Mouse (Mus musculus): ENCODE measurements at regions not wholly inside any gene's neighbourhood (a gene's known extent, or its start where the extent isn't known, plus 50 kb on each side); places are given as distances from the start of the nearest gene placed in this dataset.
A peak's percentile ranks its signal among the peaks of the same experiment; 100 is the strongest.

DNA sequence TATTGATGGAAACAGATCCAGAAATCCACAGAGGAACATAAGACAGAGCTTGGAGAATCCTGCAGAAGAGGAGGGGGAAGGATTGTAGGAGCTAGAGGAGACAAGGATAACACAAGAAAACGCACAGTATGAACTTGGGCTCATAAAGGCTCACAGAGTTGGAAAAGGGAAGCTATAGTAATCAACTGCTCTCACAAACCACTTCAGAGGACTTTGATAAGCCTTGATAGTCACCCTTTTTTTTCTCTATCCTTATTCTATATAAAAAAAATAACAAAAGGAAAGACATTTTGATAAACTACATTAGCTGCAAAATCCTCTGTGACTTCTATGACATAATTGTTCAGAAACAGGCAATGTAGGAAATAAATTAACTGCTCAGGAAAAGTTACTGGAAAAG, 355.4 kb upstream of the Ndst4 start:
- Histone ChIP-seq H3K27ac (no peak overlapping the region), H3K4me1 (peaks cover 3% of the 10 kb centered on the region; the same call in 1 of the 2 replicates), H3K4me2 (no peak overlapping the region), H3K9ac (no peak overlapping the region), H3K36me3 (replicated peaks) (no peaks in the 10 kb centered on the region), H3K27me3 (replicated peaks) (no peaks in the 10 kb centered on the region), H3K4me3 (no peak overlapping the region), H3K9me3 (no peaks in the 10 kb centered on the region)
- ATAC-seq (replicated peaks) = no peak
- 81% methylated on average over 1 of the region's 1 CpGs for WGBS

GRCm38 (mm10) chr3:125049654-125050053, 354.2 kb upstream of the Ndst4 start:
- no peak overlapping the region for H3K9ac ChIP-seq
- no peaks in the 10 kb centered on the region for H3K27me3 ChIP-seq (replicated peaks)
- peaks cover 3% of the 10 kb centered on the region; the same call in 1 of the 2 replicates for H3K4me1 ChIP-seq
- no peaks in the 10 kb centered on the region for H3K9me3 ChIP-seq
- no peak overlapping the region for H3K4me2 ChIP-seq
- no peak overlapping the region for H3K4me3 ChIP-seq
- no peak overlapping the region for H3K27ac ChIP-seq
- H3K36me3 ChIP-seq (replicated peaks) = no peaks in the 10 kb centered on the region
- no peak for ATAC-seq (replicated peaks)

DNA sequence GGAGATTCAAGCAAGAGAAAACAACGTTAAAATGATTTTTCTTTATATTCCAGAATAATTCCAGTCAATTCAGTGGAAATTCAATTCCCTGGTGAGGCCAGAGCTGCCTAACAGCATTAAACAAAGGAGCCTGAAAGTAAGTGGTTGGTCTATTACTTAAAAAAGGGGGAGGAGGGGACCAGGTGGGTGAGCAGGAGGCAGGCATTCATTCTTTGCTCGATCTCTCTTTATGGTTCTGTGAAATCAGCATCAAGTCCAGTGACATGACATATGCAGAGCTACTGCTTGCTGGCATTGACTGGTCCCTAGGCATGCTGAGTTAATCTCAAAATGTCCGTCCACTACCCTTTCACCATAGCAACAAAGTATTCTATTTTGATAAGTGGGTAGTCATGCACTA, 351.0 kb upstream of the Ndst4 start:
- H3K9ac ChIP-seq = no peak overlapping the region
- H3K36me3 ChIP-seq (replicated peaks) = no peaks in the 10 kb centered on the region
- no peaks in the 10 kb centered on the region for H3K9me3 ChIP-seq
- no peak overlapping the region for H3K4me3 ChIP-seq
- H3K4me1 ChIP-seq = peaks cover 3% of the 10 kb centered on the region; the same call in 1 of the 2 replicates
- H3K27ac ChIP-seq = 0 out of 2 replicates have a peak overlapping the region, but pooled peaks have one; percentile 29
- peak; percentile 60; the same call in 1 of the 2 replicates for ATAC-seq (replicated peaks)
- no peaks in the 10 kb centered on the region for H3K27me3 ChIP-seq (replicated peaks)
- 14% methylated on average over 3 of the region's 3 CpGs for WGBS
- H3K4me2 ChIP-seq = no peak overlapping the region

DNA sequence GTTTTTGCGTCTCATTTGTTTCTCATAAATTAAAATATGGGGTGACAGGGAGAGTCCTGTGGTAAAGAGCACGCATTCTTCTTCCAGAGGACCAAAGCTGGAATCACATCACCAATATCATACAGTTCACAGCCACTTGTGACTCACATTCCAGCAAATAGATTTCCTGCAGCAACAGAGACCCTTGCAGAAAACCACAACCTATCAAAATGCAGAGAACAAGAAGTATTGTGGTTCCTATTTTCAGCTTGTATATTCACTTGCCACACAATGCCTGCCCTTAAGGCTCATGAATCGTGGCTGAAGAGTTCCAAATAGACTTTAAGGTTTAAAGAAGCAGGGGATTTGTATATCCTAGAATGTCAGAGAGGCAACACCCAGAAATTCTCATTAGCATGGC, 331.2 kb upstream of the Ndst4 start:
- H3K9me3 ChIP-seq = no peaks in the 10 kb centered on the region
- H3K4me2 ChIP-seq = no peak overlapping the region
- H3K27me3 ChIP-seq (replicated peaks) = no peaks in the 10 kb centered on the region

GRCm38 (mm10) chr3:125093010-125093630, 310.8 kb upstream of the Ndst4 start:
- Histone ChIP-seq H3K27me3 (replicated peaks) (no peaks in the 10 kb centered on the region), H3K27ac (no peak overlapping the region), H3K9ac (no peak overlapping the region), H3K36me3 (replicated peaks) (no peaks in the 10 kb centered on the region), H3K4me1 (no peaks in the 10 kb centered on the region), H3K4me2 (no peak overlapping the region), H3K9me3 (no peaks in the 10 kb centered on the region), H3K4me3 (no peak overlapping the region)
- 83% methylated on average over 5 of the region's 5 CpGs for WGBS
- no peak for ATAC-seq (replicated peaks)

More for the DNA sequence above, 331.2 kb upstream of the Ndst4 start:
- Histone ChIP-seq H3K4me1 (no peaks in the 10 kb centered on the region), H3K4me3 (no peak overlapping the region), H3K9ac (no peak overlapping the region), H3K36me3 (replicated peaks) (no peaks in the 10 kb centered on the region), H3K27ac (no peak overlapping the region)
- WGBS = 82% methylated on average over 3 of the region's 3 CpGs
- ATAC-seq (replicated peaks) = no peak

Measured in midbrain, embryonic 15.5 days (tissue).